Mouse (Mus musculus) left cerebral cortex, adult 11 months (tissue): ENCODE measurements at regions not wholly inside any gene's neighbourhood (a gene's known extent, or its start where the extent isn't known, plus 50 kb on each side); places are given as distances from the start of the nearest gene placed in this dataset.

Source experiments
- DNase-seq: peaks from one replicate; pipeline ENCODE4 v3.0.0; 2022; ENCODE audit warnings: low spot score

DNA sequence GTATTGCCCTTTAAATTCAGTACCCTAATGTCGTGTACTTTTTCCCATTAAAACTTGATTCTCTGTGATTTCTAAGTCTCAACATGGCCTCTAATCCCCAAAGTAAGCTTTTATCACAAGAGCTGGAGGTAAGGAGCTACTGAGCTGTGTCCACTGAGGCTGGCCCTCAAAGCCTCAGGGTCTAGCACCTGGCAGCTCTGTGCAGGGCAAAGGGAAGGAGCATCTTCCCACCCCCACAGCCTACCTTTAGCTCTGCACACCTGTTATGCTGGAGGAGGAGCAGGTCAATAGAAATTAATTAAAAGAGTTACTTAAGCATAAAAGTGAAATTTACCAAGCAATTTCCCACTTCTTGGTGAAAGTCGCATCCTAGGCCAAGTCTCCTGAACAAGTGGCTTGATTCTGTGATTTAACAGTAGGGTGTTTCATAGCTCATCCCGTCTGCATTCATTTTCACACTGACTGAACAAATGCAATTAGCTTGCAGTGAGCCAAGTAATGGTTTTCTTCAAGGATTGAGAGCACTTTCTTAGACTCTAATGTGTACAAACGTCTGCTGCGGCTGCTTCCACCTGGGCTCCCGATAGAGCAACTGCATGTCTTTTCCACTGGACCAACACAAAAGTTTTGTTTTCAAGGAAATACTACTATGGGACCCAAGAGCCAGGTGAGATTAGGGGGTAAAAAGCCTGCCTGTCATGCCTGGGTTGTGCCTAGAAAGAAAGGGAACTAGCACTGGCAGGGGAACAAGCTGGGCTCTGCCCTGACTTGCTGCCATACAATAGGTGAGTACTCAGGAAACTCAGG lies 50.6 kb upstream of the Dap start:
- no peak for DNase-seq
